In genomic region chr2:148206633-148207032, GRCm38 (mm10) we compare ENCODE assay signal across 12 mouse cellular contexts.
A peak's percentile ranks its signal among the peaks of the same experiment; 100 is the strongest.
DNase-seq lines count a peak whose midpoint lies in the region; ATAC-seq and TF ChIP-seq lines count a peak whose summit lies in the region.
"Had no signal": no experiment of that assay in that cellular context is flagged by ENCODE, and none has a peak within 500 bp of the region (broad histone marks: within the 10 kb centered on the region; RNA-seq: fewer than 3 reads in every experiment).

No protein-coding gene starts in this region.

- no peak for TF ChIP-seq CTCF in lung, embryonic 14.5 days (IDR thresholded peaks at IDR 0.05; ENCODE audit: low read depth)
- no peak for TF ChIP-seq CTCF in lung, adult 2 months (IDR thresholded peaks at IDR 0.05; ENCODE audit: insufficient read depth, low read length)

- 9% methylated on average over 1 of the region's 1 CpGs for WGBS in lung, embryonic 14.5 days
- 45% methylated on average over 1 of the region's 1 CpGs for WGBS in lung, adult 2 months

- H3K27me3 ChIP-seq in lung, embryonic 14.5 days (ENCODE audit: insufficient read depth, low read length) = no peaks in the 10 kb centered on the region

- H3K4me1 ChIP-seq in lung, embryonic 14.5 days (ENCODE audit: insufficient read depth) = no peaks in the 10 kb centered on the region
- 0 out of 2 replicates have a peak, but pooled peaks cover 2% of the 10 kb centered on the region for H3K4me1 ChIP-seq in lung, adult 2 months (ENCODE audit: control insufficient read depth, insufficient read depth, low read length)

- TF ChIP-seq POLR2A in lung, adult 2 months (IDR thresholded peaks at IDR 0.05; ENCODE audit: borderline replicate concordance, extremely low read depth, low read depth, low read length) = no peak

- no peak overlapping the region for H3K4me3 ChIP-seq in lung, embryonic 14.5 days (ENCODE audit: low read depth, low read length)
- no peak overlapping the region for H3K4me3 ChIP-seq in lung, adult 2 months (replicated peaks; ENCODE audit: extremely low read depth, low read depth, low read length)
- H3K4me3 ChIP-seq: gastrocnemius, adult 2 months had no signal

- ATAC-seq in lung, embryonic 14.5 days (ENCODE audit: insufficient read depth) = peak; percentile 63; the same call in 1 of the 2 replicates
- ATAC-seq in activated CD4-positive, CD25-positive, alpha-beta regulatory T cell, adult 4 months = no peak

- no peak overlapping the region for H3K9ac ChIP-seq in lung, embryonic 14.5 days

- no peaks in the 10 kb centered on the region for H3K36me3 ChIP-seq in lung, embryonic 14.5 days (ENCODE audit: insufficient read depth)

- peak; percentile 24 for DNase-seq in embryo, embryonic 10 days (ENCODE audit: low spot score)
- DNase-seq in embryo, embryonic 9.5 days (ENCODE audit: extremely low spot score) = no peak
- DNase-seq in lung, embryonic 14.5 days = peak; percentile 23
- no peak for DNase-seq in lung, adult 2 months
- peak; percentile 10 to 14 for DNase-seq in left cerebral cortex, adult 8-10 months (ENCODE audit: low spot score in 2 of 2)
- DNase-seq in right cerebral cortex, postnatal 10 days (ENCODE audit: low spot score in 2 of 2) = peak; percentile 24 to 39
- DNase-seq in c-Kit-positive CD71-positive TER-119-positive erythroid progenitor cells, embryonic 14.5 days (ENCODE audit: low spot score) = no peak
- DNase-seq: adrenal gland, postnatal 25 days; cerebellum, postnatal 10 days; gastrocnemius, adult 2 months; midbrain, embryonic 14.5 days had no signal

- no peak overlapping the region for H3K4me2 ChIP-seq in lung, embryonic 14.5 days

- no peaks in the 10 kb centered on the region for H3K9me3 ChIP-seq in lung, embryonic 14.5 days (ENCODE audit: low read depth, low read length)

- no peak overlapping the region for H3K27ac ChIP-seq in lung, embryonic 14.5 days (ENCODE audit: low read depth)
- H3K27ac ChIP-seq: gastrocnemius, adult 2 months had no signal

Comparison
In these comparisons a context has a peak if more than half of its experiments do, and no peak if none do; other contexts are left out.
1. DNase-seq: peak in embryo, embryonic 10 days (single experiment), lung, embryonic 14.5 days (single experiment), left cerebral cortex, adult 8-10 months (2 of 2) and right cerebral cortex, postnatal 10 days (2 of 2); none in embryo, embryonic 9.5 days (single experiment), lung, adult 2 months (single experiment) and c-Kit-positive CD71-positive TER-119-positive erythroid progenitor cells, embryonic 14.5 days (single experiment).